12 mouse cellular contexts compared by ENCODE assay signal in the genomic region with DNA sequence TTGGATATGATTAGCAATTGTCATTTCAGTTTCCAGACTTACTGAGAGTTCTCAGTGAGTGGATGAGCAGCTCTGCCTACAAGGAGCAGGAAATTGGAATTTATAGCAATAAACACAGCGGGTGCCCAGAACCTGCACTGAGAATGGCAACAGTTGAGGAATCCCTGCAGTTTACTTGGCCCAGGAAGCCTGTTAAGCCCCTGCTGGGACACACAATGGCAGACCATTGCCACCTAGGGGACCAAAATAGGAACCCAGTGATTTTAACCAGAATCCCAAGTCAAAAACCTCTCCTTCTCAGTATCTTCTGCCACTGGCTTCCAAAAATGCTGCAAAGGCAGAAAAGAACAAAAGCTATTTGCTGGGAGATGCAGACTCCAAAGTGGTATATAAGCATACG. TPM values are rescaled to one million over a fixed set of nuclear protein-coding genes. Genes with fewer than 3 reads are reported as not detected.
DNase-seq lines count a peak whose midpoint lies in the region; ATAC-seq and TF ChIP-seq lines count a peak whose summit lies in the region.
"Had no signal": no experiment of that assay in that cellular context is flagged by ENCODE, and none has a peak within 500 bp of the region (broad histone marks: within the 10 kb centered on the region; RNA-seq: fewer than 3 reads in every experiment).

No protein-coding gene starts in this region.

- 44% methylated on average over 2 of the region's 2 CpGs for WGBS in kidney, postnatal 0 days
- 33% methylated on average over 2 of the region's 2 CpGs for WGBS in kidney, embryonic 14.5 days
- 37% methylated on average over 2 of the region's 2 CpGs for WGBS in hindbrain, embryonic 12.5 days

- no peak overlapping the region for H3K27ac ChIP-seq in kidney, postnatal 0 days
- H3K27ac ChIP-seq in kidney, embryonic 14.5 days (ENCODE audit: low read depth, low read length), result no peak overlapping the region
- no peak overlapping the region for H3K27ac ChIP-seq in hindbrain, embryonic 12.5 days
- H3K27ac ChIP-seq: heart, embryonic 15.5 days; liver, embryonic 14.5 days had no signal

- no peaks in the 10 kb centered on the region for H3K36me3 ChIP-seq in kidney, postnatal 0 days (ENCODE audit: insufficient read depth, low read length)
- no peaks in the 10 kb centered on the region for H3K36me3 ChIP-seq in kidney, embryonic 14.5 days (ENCODE audit: control insufficient read depth, insufficient read depth, low read length)
- H3K36me3 ChIP-seq in hindbrain, embryonic 12.5 days, result no peaks in the 10 kb centered on the region
- H3K36me3 ChIP-seq: G1E; heart, embryonic 15.5 days had no signal

- H3K4me2 ChIP-seq in kidney, postnatal 0 days (ENCODE audit: low read length), result no peak overlapping the region
- H3K4me2 ChIP-seq in kidney, embryonic 14.5 days (replicated peaks; ENCODE audit: low read depth, low read length), result no peak overlapping the region
- no peak overlapping the region for H3K4me2 ChIP-seq in hindbrain, embryonic 12.5 days (replicated peaks)
- H3K4me2 ChIP-seq: heart, embryonic 15.5 days had no signal

- no peak overlapping the region for H3K4me3 ChIP-seq in kidney, postnatal 0 days (replicated peaks; ENCODE audit: low read depth, low read length)
- no peak overlapping the region for H3K4me3 ChIP-seq in kidney, embryonic 14.5 days (ENCODE audit: low read length)
- no peak overlapping the region for H3K4me3 ChIP-seq in hindbrain, embryonic 12.5 days
- H3K4me3 ChIP-seq: heart, embryonic 15.5 days had no signal

- DNase-seq in embryo, embryonic 10 days (ENCODE audit: low spot score), result peak; percentile 7
- no peak for DNase-seq in embryo, embryonic 9.5 days (ENCODE audit: extremely low spot score)
- peak; percentile 25 for DNase-seq in kidney, postnatal 0 days (ENCODE audit: low spot score)
- peak; percentile 37 for DNase-seq in ES-CJ7 (ENCODE audit: low read depth, low spot score)
- peak; percentile 62 for DNase-seq in cerebellum, adult 9-10 months
- no peak for DNase-seq in layer of hippocampus, postnatal 36 days

- no peaks in the 10 kb centered on the region for H3K4me1 ChIP-seq in kidney, postnatal 0 days (replicated peaks; ENCODE audit: insufficient read depth, low read length)
- no peaks in the 10 kb centered on the region for H3K4me1 ChIP-seq in kidney, embryonic 14.5 days (ENCODE audit: control insufficient read depth, insufficient read depth, low read length)
- no peaks in the 10 kb centered on the region for H3K4me1 ChIP-seq in hindbrain, embryonic 12.5 days
- H3K4me1 ChIP-seq: heart, embryonic 15.5 days had no signal

- no peaks in the 10 kb centered on the region for H3K27me3 ChIP-seq in kidney, postnatal 0 days (ENCODE audit: insufficient read depth, low read length)
- no peaks in the 10 kb centered on the region for H3K27me3 ChIP-seq in kidney, embryonic 14.5 days (ENCODE audit: control insufficient read depth, insufficient read depth, low read length)
- no peaks in the 10 kb centered on the region for H3K27me3 ChIP-seq in hindbrain, embryonic 12.5 days
- H3K27me3 ChIP-seq: heart, embryonic 15.5 days had no signal

- TF ChIP-seq CTCF in kidney, postnatal 0 days (IDR thresholded peaks at IDR 0.05; ENCODE audit: low read depth), result peak; percentile 58

- H3K9ac ChIP-seq in kidney, postnatal 0 days (ENCODE audit: low read depth, low read length), result no peak overlapping the region
- H3K9ac ChIP-seq in kidney, embryonic 14.5 days (ENCODE audit: low read depth, low read length), result no peak overlapping the region
- H3K9ac ChIP-seq in hindbrain, embryonic 12.5 days, result no peak overlapping the region
- H3K9ac ChIP-seq: heart, embryonic 15.5 days; liver, embryonic 14.5 days had no signal

- no peak for ATAC-seq in kidney, postnatal 0 days (replicated peaks; ENCODE audit: low FRiP score, low read depth)
- no peak for ATAC-seq in kidney, embryonic 14.5 days (ENCODE audit: low FRiP score, low TSS enrichment)
- ATAC-seq in hindbrain, embryonic 12.5 days (ENCODE audit: low FRiP score), result no peak

- no peaks in the 10 kb centered on the region for H3K9me3 ChIP-seq in kidney, postnatal 0 days (replicated peaks; ENCODE audit: low read length)
- no peaks in the 10 kb centered on the region for H3K9me3 ChIP-seq in kidney, embryonic 14.5 days (ENCODE audit: control insufficient read depth, low read length)
- H3K9me3 ChIP-seq in hindbrain, embryonic 12.5 days (replicated peaks), result no peaks in the 10 kb centered on the region
- H3K9me3 ChIP-seq: G1E; heart, embryonic 15.5 days had no signal

RNA-seq across cellular contexts. Expression of gene Ntng1, which starts 37.8 kb away (rescaled TPM):
- 1.8 and 4.4 TPM in 2 replicates for polyA plus RNA-seq in kidney, postnatal 0 days (2015; fragmentation: Nextera tagmentation; extraction: Ambion mirVana)
- polyA plus RNA-seq in kidney, embryonic 14.5 days (2014; fragmentation: Nextera tagmentation; extraction: Ambion mirVana), result 2.3 and 3.0 TPM in 2 replicates
- 11.2 and 16.6 TPM in 2 replicates for polyA plus RNA-seq in hindbrain, embryonic 12.5 days (2016; fragmentation: Nextera tagmentation; extraction: Ambion mirVana)
- 10 to 100 TPM; 30.6 to 30.7 TPM for total RNA-seq in layer of hippocampus, postnatal 36 days (2021)
- total RNA-seq: megakaryocyte, adult 5-6 weeks had no signal
- polyA plus RNA-seq: G1E had no signal

Comparison
In these comparisons a context has a peak if more than half of its experiments do, and no peak if none do; other contexts are left out.
1. DNase-seq: peak in embryo, embryonic 10 days (single experiment), kidney, postnatal 0 days (single experiment), ES-CJ7 (single experiment) and cerebellum, adult 9-10 months (single experiment); none in embryo, embryonic 9.5 days (single experiment) and layer of hippocampus, postnatal 36 days (0 of 2).